Mouse (Mus musculus) heart, postnatal 36 days (tissue): ENCODE results near the gene Il9r. TPM values are rescaled to one million over a fixed set of nuclear protein-coding genes. Genes with fewer than 3 reads are reported as not detected.
A peak's percentile ranks its signal among the peaks of the same experiment; 100 is the strongest.
"Not testable (repeated sequence)": the region's sequence is repeated elsewhere in the genome, so short reads cannot be mapped to it uniquely, and the experiment has no call there.

Experiments used
- DNase-seq, 2 experiments: peaks; one replicate each; pipeline ENCODE4 v3.0.0; 2021 to 2022
- intact Hi-C: fragments of 180-260 bp; cut with DNase I; formaldehyde crosslinking; loops from one replicate; pipeline ENCODE4 v1.15.1; 2025
- total RNA-seq, 2 experiments: library from RNA; stranded (reverse); gene quantifications; 2 replicates each; pipeline ENCODE4 v1.2.3; 2021

Gene Il9r
- total RNA-seq, 2 experiments from 2014 or later, result 0.11 TPM; not detected in 1

DNA sequence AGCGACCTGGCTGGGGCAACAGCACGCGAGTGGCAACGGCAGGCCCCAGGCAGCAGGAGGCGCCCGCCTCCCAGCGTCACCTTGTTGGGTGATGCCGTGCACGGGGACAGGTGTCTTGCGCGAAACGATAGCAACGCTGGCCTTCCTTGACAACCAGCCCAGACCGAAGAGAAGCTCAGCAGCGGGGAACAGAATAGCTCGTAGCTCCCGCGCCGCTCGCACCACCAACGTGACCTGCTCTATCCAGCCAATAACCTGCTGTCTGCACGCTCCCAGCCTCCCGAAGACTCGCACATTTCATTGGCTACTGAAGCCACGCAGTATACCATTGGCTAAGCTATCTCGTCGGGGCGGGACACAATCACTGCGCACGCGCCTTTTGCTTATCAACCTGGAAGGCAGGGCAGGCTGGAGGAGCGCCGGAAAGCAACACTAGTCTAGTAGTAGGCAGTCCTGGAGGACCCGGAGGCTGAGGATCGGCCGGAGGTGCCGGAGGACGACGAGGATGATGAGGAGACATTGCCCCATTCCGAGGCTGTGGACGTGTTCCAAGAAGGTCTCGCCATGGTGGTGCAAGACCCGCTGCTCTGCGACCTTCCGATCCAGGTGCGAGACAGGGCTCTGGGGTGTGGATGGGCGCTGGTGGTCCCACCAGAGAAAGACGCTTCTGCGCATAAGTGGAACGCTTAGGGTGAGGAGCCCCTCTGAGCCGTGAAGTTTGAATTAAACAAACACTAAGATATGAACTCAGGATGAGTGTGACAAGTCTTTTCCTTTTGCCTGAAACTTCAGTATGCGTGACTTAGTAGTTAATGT lies 5.2 kb upstream of the Il9r start, which contains the start of gene Snrnp25:
TSS of gene Snrnp25 (plus strand) at position 358 of the 816 bp plus-strand sequence.
- intact Hi-C loops, result loop anchor here (5.0 kb wide), 1 partner anchor 37 kb away; no protein-coding TSS in a partner anchor
- peak; percentile 92 to 94 for DNase-seq

DNA sequence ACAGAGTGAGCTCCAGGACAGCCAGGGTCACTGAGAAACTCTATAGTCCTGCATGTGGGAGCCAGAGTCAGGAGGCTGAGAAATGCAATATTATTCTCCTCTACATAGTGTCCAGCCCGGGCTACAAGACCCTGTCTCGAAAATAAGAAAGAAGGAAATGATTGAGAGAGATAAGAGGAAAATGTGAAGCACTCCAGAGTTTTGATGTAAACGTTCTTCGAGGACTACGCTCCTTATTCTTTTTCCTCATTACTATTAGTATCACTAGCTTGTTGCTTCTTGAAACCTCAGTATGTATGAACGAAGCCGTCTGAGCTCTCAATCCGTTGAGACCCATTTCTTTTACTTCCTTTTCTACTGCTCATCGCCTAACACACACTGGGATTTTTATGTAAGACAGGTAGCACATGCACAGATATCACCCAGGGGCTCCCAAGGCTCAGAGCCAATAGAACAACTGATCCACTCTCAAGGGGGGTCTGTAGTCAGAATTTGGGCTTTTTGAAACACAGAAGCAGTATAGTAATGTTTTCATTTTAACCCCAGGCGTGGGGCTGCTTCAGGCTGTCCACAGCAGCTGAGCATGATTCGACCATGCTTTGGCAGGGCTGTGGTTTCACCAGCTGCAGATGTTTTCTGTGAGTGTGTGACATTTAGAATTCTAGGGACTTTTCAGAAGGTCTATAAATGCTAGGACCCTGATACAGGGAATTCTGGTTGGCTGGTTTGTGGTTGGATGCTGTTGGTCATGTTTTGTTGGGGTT lies 2.0 kb upstream of the Il9r start:
- no peak for DNase-seq
- intact Hi-C loops, result no loop called here

DNA sequence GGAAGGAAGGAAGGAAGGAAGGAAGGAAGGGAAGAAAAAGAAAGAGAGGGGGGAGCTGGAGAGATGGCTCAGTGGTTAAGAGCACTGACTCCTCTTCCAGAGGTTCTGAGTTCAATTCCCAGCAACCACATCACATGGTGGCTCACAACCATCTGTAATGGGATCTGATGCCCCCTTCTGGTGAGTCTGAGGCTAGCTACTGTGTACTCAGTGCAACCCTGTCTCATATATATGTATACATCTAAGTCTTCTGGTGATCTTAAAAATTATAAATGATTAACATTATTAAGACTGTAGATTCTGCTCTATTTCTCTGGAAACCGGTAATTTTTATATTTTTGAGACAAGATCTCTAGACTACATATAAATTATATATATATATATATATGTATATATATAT lies 913 bp upstream of the Il9r start:
- intact Hi-C loops, DNase-seq: not testable (repeated sequence)

DNA sequence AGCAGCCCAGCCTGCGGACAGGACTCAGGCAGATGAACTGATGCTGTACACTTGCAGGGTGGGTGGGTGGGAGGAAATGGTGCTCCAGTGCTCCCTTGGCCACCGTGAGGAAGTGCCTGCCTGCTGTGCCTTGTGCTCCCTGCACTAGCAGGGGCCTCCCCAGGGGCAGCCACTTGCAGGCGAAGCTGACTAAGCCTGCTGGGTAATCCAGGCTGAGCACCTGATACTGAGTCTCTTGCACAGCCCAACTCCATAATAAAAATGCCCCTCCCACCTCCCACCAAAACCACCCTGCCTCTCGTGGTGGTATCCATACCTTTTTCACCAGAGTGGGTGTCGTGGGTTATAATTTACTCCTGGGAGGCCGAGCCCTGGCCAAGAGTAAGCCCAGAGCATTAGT lies 849 bp downstream of the Il9r start:
- intact Hi-C loops, result no loop called here
- no peak for DNase-seq

GRCm38 (mm10) chr11:32198256-32198955 lies 1.7 kb downstream of the Il9r start:
- intact Hi-C loops, result no loop called here
- no peak for DNase-seq

GRCm38 (mm10) chr11:32197766-32198165 lies 2.3 kb downstream of the Il9r start:
- no peak for DNase-seq

GRCm38 (mm10) chr11:32196727-32197126 lies 3.4 kb downstream of the Il9r start:
- intact Hi-C loops, result no loop called here
- no peak for DNase-seq

More at GRCm38 (mm10) chr11:32197766-32198165, 2.3 kb downstream of the Il9r start:
- intact Hi-C loops, result no loop called here

GRCm38 (mm10) chr11:32195867-32196540 lies 4.1 kb downstream of the Il9r start:
- intact Hi-C loops, result no loop called here
- no peak for DNase-seq

DNA sequence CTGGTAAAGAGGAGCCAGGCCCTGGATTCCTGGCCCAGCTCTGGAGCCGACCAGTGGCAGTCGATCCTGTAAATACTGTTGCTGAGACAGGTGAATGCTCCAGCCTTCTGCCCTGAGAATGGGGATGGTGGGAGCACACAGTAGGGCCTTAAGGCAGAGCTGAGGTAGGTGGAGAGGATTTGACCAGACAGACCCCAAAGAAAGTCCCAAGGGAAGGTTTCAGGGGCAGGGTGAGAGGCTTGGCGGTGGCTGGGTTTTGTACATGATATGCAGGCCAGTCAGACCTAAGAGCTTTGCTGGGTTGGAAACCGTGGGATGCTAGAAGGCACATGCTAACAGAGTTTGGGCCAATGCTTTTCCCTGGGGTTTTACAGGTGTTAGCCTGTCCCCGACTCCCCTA lies 5.5 kb downstream of the Il9r start:
- no peak for DNase-seq
- intact Hi-C loops, result no loop called here

DNA sequence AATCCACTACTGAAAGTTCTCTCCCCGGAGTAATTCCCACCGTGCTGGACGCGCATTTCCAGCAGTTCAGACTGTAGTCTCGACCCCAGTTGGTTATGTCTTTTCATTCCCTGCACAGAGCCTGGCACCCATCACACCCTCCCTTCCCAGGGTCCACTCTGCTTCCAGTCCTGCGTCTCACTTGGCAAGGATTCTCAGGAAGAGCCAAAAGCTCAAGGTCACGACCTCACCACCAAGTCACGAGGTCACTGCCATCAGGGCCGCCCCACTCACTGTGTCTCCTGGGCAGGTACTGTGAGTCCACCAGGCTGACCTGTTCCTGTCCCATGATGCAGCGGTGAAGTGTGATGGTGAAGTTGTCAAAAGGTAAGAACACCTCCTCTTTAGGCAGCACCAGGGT lies 6.0 kb downstream of the Il9r start:
- intact Hi-C loops, result no loop called here
- DNase-seq, result no peak

DNA sequence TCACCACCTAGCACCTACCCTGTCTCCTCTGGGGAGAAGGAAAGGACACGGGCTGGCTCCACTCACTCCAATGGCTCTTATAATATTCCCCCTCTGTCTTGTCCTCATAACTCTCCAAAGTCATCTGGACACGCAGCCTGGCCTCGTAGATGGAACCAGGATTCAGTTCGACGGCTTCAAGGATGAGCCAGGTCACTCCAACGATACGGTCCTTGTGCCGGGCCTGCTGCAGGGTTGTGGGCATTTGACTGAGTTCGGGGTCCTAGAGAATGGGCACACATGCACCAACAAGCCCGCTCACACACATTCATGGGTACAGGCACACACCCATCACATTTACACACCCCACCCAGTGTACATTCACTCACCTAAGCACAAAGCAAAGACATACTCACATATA lies 6.9 kb downstream of the Il9r start:
- intact Hi-C loops, result no loop called here
- no peak for DNase-seq

DNA sequence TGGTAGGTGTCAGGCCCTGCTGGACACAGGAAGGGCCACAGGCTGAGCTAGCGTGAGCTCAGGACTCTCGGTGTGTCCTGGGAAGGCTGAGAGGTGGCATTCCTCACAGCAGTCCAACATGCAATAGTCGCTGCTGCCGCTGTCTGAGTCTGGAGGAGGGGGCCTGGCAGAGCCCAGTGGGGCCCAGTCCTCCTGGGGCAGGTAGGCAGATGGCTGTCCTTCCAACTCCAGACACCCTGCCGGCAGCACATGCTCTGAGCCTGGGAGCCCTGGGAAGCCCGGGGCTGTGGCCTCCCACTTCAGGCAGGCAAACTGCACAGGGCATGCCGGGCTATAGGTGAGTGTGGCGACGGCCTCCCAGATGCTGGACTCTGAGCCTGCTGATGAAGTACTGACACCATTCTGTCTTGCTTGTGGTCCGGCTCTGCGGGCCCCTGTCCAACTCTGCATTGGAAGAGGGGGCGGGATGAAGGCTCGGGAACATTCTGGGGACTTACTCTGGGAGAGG lies 9.4 kb downstream of the Il9r start:
- DNase-seq, result no peak
- intact Hi-C loops, result no loop called here

- no peak for DNase-seq
- intact Hi-C loops, result no loop called here
Observed at GRCm38 (mm10) chr11:32190119-32190518, 10.0 kb downstream of the Il9r start.

- intact Hi-C loops, result no loop called here
- DNase-seq, result no peak
Observed at GRCm38 (mm10) chr11:32189434-32189833, 10.6 kb downstream of the Il9r start.

GRCm38 (mm10) chr11:32188881-32189280 lies 11.2 kb downstream of the Il9r start:
- intact Hi-C loops, result no loop called here
- DNase-seq, result no peak

DNA sequence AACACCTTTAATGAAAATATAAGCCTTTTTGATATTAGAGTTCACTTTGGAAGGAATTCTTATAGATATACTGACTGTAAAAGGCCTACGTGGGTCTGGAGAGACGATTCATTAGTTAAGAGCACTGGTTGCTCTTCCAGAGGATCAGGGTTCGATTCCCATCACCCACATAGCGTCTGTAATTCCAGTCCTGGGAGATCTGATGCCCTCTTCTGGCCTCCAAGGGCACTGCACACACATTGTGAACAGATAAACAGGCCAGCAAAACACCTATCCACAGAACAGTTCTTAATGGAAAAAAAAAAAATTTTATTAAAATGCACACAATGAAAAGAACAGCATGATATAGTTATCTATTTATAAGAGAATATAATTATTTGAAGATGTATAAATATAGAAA lies 12.8 kb downstream of the Il9r start:
- DNase-seq, result no peak
- intact Hi-C loops, result no loop called here

GRCm38 (mm10) chr11:32186031-32186430 lies 14.0 kb downstream of the Il9r start:
- intact Hi-C loops, result no loop called here
- no peak for DNase-seq

- DNase-seq, result no peak
- intact Hi-C loops, result loop anchor here (5.0 kb wide), 1 partner anchor 118 kb away; the partner anchor contains the start of gene Hbq1a
Observed at GRCm38 (mm10) chr11:32184469-32184868, 15.6 kb downstream of the Il9r start.

DNA sequence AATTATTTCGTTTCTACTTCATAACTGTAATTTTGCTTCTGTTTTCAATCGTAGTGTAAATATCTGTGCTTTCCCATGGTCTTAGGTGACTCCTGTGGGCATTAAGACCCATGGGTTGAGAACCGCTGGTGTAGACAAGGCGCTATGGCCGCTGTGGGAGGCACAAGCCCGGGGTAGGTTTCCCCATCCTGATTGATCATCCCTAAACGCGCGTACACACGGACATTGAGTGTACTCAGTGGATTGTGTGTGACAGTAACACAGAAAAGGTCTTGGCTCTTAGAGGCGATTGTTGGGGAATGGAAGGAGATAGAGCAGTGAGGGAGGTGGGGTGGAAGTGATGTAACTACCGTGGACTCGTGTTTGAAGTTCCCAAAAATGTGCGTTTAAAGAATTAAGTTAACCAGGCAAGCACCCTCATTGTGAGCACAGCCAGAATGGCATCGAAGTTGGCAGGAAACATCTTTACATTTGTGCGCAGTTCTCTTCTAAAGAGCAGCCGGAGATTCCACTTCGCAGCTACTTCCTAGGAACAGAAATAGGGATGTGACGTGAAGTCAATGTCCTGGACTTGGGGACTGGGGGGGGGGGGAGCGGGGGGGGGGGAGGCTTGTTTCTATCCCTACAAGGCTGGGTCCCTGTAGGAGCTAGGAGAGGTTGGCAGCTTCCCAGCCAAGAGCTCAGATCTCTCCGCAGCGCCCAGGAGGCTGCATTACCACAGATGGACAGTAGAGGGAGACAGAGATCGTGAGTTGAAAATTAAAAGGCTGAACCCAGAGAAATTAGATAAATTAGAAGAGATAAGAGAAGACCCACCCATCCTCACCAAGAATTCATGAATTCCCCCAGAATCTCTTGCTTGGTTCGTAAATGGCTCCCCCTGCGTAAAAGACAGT lies 17.9 kb downstream of the Il9r start:
- intact Hi-C loops, result loop anchor here (1.0 to 5.0 kb wide), 4 partner anchors 56 to 143 kb away; partner anchors contain the start of genes Hbq1a and Hbq1b

More for the DNA sequence above, 17.9 kb downstream of the Il9r start:
- DNase-seq, result peak; percentile 86 to 88
